Mouse (Mus musculus) frontal cortex, adult (tissue): ENCODE results near the gene Psmb8.

Source experiments
- ATAC-seq: cut with Nextera tagmentation; 2 replicates; pipeline ENCODE4 v1.9.2; 2017; ENCODE audit warnings: mild to moderate bottlenecking, moderate library complexity, mixed read lengths; ENCODE audit not compliant: low TSS enrichment

The Psmb8 gene

DNA sequence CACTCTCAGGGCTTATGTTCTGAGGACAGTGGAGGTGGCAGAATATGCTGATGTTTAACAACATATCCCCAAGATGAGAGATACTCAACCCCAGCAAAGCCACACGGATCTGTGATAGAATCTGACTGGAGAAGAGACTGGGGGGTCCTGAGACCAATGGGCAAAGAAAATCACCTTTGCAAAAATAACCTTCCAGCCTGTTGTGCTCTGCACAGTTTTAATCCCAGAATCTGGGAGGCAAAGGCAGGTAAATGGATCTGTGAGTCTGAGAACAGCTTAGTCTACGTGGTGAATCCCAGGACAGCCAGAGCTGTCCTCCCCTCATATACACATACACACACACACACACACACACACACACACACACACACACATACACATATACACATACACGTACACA lies 51.8 kb downstream of the Psmb8 start:
- ATAC-seq = no peak

DNA sequence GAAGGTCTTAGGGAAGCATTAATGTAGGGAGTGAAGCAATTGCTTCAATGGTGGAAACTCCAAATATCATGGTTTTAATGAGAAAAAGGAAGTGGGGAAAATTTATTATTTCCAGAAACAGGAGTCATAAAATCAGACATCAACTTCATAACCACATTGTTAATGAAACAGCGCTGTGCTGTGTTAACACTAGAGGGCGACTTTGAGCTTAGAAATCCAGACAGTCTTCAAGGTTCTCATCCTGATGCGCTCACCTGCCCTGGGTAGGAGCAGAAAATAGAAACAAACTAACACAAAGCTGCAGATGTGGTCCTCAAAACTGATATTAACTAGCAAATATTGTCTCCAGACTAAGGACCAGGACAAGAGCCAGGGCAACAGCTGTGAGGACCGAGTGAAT lies 52.4 kb downstream of the Psmb8 start:
- no peak for ATAC-seq
